Mouse (Mus musculus) urinary bladder, postnatal 36 days (tissue): ENCODE measurements at regions not wholly inside any gene's neighbourhood (a gene's known extent, or its start where the extent isn't known, plus 50 kb on each side); places are given as distances from the start of the nearest gene placed in this dataset.
"Not testable (repeated sequence)": the region's sequence is repeated elsewhere in the genome, so short reads cannot be mapped to it uniquely, and the experiment has no call there.

Source experiments
- DNase-seq, 2 experiments: peaks; one replicate each; pipeline ENCODE4 v3.0.0; 2022; ENCODE audit warnings: low spot score in 2 of 2, mixed read lengths in 1 of 2

- no peak for DNase-seq
These were observed 54.0 kb upstream of the Cnep1r1 start for GRCm38 (mm10) chr8:88064414-88065110.

GRCm38 (mm10) chr8:88059107-88059506 lies 59.5 kb upstream of the Cnep1r1 start:
- not testable (repeated sequence) for DNase-seq

- no peak for DNase-seq
These were observed 60.8 kb upstream of the Cnep1r1 start for GRCm38 (mm10) chr8:88057686-88058234.

GRCm38 (mm10) chr8:88050651-88051050 lies 67.9 kb upstream of the Cnep1r1 start:
- DNase-seq: no peak

GRCm38 (mm10) chr8:88049091-88049490 lies 69.5 kb upstream of the Cnep1r1 start:
- peak in 1 of 2 experiments; percentile 25 for DNase-seq

GRCm38 (mm10) chr8:88045995-88046394 lies 72.6 kb upstream of the Cnep1r1 start:
- DNase-seq: no peak

GRCm38 (mm10) chr8:88039286-88039685 lies 79.3 kb upstream of the Cnep1r1 start:
- DNase-seq: no peak

GRCm38 (mm10) chr8:88037994-88038393 lies 78.6 kb upstream of the Zfp423 start:
- no peak for DNase-seq

GRCm38 (mm10) chr8:88033054-88033453 lies 73.7 kb upstream of the Zfp423 start:
- DNase-seq: no peak

GRCm38 (mm10) chr8:88024496-88024895 lies 65.1 kb upstream of the Zfp423 start:
- DNase-seq: no peak

- DNase-seq: peak; percentile 6 to 23
These were observed 64.0 kb upstream of the Zfp423 start for GRCm38 (mm10) chr8:88023423-88023822.

- no peak for DNase-seq
These were observed 63.5 kb upstream of the Zfp423 start for GRCm38 (mm10) chr8:88022776-88023385.

GRCm38 (mm10) chr8:88019243-88020115 lies 60.1 kb upstream of the Zfp423 start:
- DNase-seq: no peak

GRCm38 (mm10) chr8:88018494-88018893 lies 59.1 kb upstream of the Zfp423 start:
- DNase-seq: no peak

- DNase-seq: peak in 1 of 2 experiments; percentile 30
These were observed 52.9 kb upstream of the Zfp423 start for GRCm38 (mm10) chr8:88012177-88012825.

GRCm38 (mm10) chr8:88010566-88010965 lies 51.2 kb upstream of the Zfp423 start:
- peak in 1 of 2 experiments; percentile 40 for DNase-seq

- no peak for DNase-seq
These were observed 50.5 kb upstream of the Zfp423 start for GRCm38 (mm10) chr8:88009878-88010277.
